Mouse (Mus musculus) right cerebral cortex, adult 18-20 months (tissue): ENCODE results near the gene Mafb.

Experiments used
- DNase-seq: peaks from one replicate; pipeline ENCODE4 v3.0.0; 2022; ENCODE audit warnings: mixed read lengths

Gene Mafb

GRCm38 (mm10) chr2:160366980-160367338, at the start of gene Mafb:
Gene Mafb, minus strand, starts transcription at chr2:160367065.
- DNase-seq = peak; percentile 90

- DNase-seq = no peak
These were observed 48.3 kb upstream of the Mafb start for GRCm38 (mm10) chr2:160415161-160415560.

GRCm38 (mm10) chr2:160414736-160415135, 47.9 kb upstream of the Mafb start:
- DNase-seq = no peak

GRCm38 (mm10) chr2:160413982-160414381, 47.1 kb upstream of the Mafb start:
- DNase-seq = no peak

- DNase-seq = no peak
These were observed 46.2 kb upstream of the Mafb start for GRCm38 (mm10) chr2:160413055-160413454.

DNA sequence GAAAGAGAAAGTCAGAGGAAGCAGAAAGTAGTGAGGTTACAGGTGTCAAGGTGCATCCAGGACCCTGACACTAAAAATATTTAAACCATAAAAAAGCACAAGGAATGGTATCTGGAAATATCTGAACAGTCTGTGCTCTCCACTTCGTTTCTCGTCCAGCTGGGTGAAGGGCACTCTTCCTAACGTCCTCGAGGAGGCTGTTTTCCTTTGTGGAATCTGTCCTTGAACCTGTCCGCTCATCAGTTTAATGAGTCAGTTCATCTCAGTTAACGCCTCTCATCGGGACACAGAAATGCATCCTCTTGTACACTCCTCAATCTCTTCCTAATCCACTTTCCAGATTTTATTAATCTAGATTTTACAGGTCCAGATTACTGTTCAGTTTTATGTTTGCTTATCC, 44.6 kb upstream of the Mafb start:
- no peak for DNase-seq

DNA sequence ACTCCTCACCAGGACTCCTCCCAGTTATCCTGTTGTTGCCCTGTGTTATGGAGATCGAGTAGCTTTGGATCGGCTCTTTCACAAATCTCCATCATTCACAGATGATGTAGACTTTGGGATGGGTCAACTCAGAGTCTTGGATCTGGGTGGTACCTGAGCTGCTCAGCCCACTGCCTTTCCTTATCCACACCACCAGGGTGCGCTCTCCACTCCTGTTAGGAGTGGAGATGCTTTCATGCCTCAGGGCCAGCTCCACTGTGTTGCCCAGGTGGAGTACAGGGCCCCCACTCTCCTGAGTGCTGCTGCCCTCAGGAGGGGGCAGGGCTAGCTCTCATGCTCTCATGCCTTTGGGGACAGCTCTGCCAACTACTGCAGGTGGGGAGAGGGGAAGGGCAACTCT, 40.9 kb upstream of the Mafb start:
- no peak for DNase-seq

- DNase-seq = no peak
These were observed 30.9 kb upstream of the Mafb start for GRCm38 (mm10) chr2:160397747-160398146.

- no peak for DNase-seq
These were observed 27.9 kb upstream of the Mafb start for GRCm38 (mm10) chr2:160394735-160395134.

- DNase-seq = no peak
These were observed 25.8 kb upstream of the Mafb start for GRCm38 (mm10) chr2:160392648-160393047.

GRCm38 (mm10) chr2:160388596-160388995, 21.7 kb upstream of the Mafb start:
- no peak for DNase-seq

- no peak for DNase-seq
These were observed 16.6 kb upstream of the Mafb start for GRCm38 (mm10) chr2:160383418-160383817.

GRCm38 (mm10) chr2:160378271-160378670, 11.4 kb upstream of the Mafb start:
- no peak for DNase-seq

DNA sequence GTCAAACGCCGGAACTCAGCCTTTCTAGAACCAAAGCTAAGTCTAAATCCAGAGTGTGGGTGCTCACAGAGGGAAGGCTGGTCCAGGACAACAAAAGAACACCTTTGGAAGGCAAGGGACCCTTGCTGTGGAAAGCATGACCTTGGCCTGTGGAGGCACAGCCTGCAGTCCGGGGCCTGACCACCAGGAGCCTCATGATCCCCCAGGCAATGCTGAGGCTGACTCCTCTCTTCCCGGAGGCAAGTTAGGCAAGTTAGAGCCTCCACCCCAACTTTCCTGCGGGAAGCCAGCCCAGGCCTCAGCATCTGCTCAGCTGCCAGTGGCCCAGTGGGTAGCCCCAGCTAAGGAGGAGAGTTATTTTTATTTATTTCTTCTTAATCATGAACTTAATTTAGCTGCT, 9.4 kb upstream of the Mafb start:
- DNase-seq = no peak

DNA sequence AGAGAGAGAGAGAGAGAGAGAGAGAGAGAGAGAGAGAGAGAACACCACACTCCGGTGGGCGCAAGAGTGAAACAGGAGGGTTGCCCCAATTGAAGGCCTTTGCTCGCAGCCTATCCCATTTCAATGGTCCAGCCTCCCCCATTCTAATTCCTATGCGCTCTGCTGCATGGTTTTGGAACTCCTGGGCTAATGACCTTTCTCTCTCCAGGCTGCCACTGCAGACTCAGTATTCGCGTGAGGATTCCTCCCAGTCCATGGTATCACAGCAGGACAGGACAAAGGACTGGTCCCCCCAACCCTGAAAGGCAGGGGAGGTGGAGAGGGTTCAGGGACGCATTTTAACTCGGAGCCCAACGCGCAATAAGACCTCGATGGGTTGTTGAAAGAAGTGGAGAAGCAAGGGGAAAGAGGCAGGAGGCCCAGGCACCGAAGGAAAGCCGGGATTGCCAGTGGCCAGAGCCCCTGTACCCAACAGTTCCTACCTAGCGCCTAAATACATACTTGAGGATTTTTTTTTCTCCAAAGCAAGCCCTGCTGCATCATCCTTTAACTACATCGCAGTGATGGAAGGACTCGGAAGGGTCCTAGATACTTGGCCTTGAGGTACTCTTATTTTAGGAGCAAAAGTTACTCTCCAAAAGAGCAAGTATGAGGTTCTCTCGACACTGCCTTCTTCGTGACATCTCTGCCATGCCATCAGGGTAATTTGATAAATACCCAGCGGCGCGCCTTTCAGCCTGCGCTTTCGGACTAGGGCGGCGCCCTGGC, 3.0 kb upstream of the Mafb start:
- DNase-seq = no peak

DNA sequence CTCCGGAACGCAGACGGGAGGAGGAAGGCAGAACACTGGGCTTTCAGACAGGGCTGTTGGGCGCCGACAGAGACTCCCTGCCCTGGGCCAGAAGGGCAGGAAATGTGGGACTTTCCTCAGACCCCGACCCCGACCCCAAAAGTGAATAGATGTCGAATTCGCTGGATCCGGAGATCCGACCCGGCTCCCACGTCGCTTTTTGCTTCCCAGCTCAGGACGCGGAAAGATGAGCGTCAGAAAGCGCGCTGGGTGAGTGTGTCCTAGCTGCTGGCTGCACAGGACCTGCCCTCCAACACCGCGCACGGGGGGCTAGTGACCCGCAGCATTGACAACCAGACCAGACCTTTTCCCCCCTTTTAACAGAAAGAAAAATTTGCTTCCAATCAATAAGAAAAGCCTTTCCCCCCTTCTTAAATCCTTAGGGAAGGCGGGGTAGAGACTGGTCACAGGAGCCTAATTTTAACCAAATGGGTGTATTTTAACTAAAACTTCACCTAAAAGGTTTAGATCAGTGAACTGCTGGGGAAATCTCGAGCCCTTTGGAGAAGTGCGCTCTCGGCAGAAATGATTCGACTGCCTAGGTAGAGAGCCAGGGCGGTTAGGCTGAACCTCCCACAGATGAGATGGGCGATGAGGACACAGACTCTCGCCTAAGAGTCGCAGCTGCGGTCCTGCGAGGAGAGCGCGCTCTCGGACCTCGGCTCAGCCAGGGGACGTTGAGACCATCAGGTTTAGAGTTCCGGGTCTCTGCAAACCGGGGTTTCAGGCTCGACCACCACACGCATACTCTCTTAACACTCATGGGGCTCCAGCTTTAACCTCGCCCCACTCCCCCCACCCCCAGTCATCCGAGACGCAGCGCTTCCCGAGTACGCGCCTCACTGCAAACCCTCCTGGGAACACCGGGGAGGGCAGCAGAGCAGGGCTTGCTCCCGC, 1.8 kb upstream of the Mafb start:
- DNase-seq = no peak

DNA sequence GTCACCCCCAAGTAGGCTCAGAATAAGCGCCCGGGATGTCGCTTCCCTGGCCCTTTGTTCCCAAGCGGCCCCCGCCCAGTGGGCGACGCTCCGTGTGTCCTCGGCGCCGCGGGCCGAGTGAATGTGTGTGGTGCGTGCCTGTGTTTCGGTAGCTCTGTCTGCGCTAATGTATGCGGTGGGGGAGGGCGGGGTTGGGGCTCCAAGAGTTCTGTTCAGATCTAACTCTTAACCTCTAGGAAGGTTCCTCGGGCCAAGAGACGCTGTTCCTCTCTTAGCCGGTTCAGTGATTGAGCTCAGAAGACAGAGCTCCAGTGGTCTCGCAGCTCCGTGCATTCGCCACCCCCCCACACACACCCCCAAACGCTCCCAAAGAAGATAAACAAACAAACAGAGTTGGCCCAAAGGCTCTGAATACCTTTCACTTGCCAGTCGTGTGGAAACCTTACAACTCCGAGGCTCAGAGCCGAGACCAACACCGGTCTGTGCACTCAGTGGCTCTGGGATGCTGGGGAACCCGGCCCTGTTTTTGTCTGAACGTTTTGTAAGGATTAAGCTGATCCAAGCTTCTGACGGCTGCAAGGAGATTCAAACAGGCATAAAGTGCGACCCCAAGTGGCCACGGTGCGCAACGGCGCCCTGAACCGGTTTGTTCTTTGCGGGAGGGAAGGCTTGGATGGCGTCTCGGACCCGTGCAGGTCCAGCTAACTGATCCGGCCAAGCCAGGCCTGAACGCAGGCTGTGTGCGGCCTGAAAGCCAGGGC, 763 bp upstream of the Mafb start:
- DNase-seq = peak; percentile 87

- DNase-seq = no peak
These were observed 520 bp downstream of the Mafb start for GRCm38 (mm10) chr2:160366111-160366979.

DNA sequence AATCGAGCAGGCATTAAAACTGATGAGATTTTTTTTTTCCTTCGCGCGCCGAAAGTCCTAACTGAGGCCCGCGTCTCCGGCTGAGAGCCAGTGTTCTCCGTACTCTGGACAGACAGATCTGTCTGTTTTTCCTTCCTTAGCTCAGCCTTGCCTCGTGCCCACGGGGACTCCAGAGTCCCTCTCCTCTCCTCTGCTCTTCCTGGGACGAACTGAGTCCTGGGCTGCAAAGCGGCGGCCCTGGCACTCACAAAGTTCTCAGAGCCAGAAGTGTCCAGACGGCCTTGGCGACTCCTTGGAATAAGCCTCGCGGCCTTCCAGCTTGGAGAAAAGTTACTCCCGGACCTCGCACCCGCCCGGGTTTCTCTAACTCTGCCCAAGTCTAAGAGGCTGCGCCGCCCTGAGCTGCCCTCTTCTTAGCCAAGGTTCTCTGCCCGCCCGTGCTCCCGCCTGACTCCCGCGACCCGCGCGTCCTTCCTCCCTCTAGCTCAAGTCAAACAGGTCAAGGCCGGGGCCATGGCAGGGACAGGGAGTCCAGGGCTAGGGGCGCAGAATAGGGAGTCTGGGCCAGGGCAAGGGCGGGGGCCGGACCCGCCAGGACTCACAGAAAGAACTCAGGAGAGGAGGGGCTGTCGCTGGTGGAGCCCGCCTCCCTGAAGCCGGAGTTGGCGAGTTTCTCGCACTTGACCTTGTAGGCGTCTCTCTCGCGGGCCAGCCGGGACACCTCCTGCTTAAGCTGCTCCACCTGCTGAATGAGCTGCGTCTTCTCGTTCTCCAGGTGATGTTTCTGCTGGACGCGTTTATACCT, 1.6 kb downstream of the Mafb start:
- no peak for DNase-seq

DNA sequence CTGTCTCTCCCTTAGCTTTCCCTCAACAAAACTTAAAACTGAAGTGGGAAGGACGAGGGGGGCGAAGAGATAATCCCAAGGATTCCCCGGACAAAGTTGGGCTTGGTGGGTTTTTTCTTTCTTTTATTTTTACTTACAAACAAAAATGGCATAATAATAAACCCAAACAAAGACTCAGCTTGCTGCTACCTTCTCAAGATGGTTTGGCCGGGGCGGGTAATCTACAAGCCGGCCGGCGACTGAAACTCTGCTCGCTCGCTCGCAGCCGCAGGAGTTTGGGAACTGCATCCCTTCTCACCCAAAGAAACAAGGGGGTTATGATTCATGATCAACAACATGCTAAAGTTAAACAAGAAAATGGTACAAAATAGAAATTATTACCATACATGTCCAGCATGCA, 2.2 kb downstream of the Mafb start:
- DNase-seq = no peak

DNA sequence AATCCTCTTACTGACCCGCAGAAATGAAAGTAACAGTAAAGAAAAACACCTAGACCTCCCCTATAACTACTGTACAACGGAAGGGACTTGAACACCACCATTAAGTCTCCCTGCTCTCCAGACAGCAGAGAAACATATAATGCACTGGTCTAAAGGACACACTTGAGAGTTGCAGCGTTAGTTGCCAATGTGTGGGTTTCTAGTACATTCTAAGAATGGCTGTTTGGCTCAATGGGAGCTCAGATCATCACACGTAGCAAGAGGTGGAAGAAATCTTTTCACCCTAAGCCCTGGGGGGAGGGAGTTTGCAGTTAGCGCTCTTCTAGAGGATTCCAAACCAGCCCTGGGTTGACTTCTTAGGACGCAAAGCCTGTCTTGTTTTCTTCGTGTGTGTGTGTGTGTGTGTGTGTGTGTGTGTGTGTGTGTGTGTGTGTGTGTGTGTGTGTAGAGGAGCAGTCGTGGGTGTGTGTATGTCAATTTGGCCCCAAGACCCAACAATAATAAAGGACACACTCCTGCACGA, 2.7 kb downstream of the Mafb start:
- no peak for DNase-seq
